Mouse (Mus musculus): ENCODE results near the gene Clp1. TPM values are rescaled to one million over a fixed set of nuclear protein-coding genes. Genes with fewer than 3 reads are reported as not detected.
A peak's percentile ranks its signal among the peaks of the same experiment; 100 is the strongest.

Gene Clp1
- total RNA-seq, 2 experiments from 2014 or later: 6.8 to 8.6 TPM

DNA sequence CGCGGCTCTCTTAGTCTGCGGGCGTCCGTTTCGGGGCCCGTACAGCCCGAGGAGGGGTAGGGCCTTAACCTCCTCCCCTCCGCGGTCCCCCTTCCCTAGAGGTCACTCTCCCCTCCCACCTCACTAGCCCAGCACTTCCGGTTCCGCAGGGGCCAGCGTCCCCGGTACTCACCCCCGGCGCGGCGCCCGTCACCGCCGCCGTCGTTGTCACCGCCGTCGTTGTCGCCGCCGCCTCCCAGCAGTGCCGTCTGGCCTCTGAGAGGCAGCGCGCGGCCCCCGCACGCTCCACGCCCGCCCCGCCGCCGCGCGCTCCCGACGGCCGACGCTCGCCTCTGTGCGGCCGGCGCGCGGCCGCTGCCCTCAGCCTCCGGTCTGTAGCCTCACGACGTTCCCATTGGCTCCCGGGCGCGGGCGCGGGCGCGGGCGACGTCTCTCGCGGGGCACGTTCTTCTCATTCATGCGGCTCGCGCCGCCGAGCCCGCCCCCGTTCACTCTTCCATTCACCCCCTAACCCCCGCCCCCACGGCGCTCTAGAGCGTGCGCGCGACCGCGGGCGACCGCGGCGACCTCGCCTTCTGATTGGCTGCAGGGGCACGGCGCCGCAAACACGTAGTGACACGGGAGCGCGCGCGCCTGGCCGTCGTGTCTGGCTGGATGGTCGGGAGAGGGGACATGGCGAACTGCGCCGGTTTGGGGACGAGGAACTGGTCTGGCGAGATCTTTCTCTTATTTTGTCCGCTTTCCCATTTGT, 12.2 kb downstream of the Clp1 start, which contains the start of gene Zdhhc5:
Zdhhc5 (minus strand) TSS at position 370 of the 751 bp plus-strand sequence.
- peak; percentile 99 for DNase-seq (ENCODE audit: low spot score in 2 of 2)

GRCm38 (mm10) chr2:84714422-84714810, 12.7 kb downstream of the Clp1 start:
- no peak for DNase-seq (ENCODE audit: low spot score in 2 of 2)

DNA sequence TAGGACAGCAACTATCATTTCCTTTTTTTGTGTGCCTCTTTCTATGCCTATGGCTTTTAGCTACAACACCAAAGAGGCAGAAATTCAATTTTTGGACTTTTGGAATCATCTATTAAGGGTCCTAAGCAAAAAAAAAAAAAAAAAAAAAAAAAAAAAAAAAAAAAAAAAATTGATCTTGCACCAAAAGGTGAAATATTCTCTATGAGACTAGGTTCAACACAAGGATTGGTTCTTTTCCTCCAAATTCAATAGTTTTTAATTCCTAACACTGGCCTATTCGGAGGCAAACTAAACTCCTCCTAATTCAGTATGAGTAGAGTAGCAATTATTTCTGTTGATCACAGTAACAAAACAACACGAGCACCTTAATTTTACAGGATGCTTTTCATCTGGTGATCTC, 15.3 kb downstream of the Clp1 start:
- no peak for DNase-seq (ENCODE audit: low spot score in 2 of 2)

- DNase-seq (ENCODE audit: low spot score in 2 of 2): no peak
These were observed 19.6 kb downstream of the Clp1 start for GRCm38 (mm10) chr2:84707523-84707922.

DNA sequence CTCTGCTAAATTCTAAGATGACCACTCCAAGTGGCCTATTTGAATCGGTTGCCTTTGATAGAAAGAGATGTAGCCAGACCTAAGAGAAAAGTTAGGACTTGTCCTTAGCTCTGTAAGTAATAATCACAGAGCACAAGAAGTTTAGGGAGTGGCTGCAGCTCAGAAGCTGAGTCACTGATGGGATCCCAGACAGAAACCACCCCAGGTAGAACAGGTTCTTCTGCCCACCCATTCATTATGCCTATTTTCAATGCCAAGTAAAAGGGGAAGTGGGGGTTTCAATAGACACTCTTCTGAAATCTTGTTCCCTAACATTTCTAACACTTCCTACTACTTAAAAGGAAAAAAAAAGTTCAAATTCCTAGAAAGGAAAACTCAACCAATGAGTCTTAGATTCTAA, 21.9 kb downstream of the Clp1 start:
- DNase-seq (ENCODE audit: low spot score in 2 of 2): no peak

DNA sequence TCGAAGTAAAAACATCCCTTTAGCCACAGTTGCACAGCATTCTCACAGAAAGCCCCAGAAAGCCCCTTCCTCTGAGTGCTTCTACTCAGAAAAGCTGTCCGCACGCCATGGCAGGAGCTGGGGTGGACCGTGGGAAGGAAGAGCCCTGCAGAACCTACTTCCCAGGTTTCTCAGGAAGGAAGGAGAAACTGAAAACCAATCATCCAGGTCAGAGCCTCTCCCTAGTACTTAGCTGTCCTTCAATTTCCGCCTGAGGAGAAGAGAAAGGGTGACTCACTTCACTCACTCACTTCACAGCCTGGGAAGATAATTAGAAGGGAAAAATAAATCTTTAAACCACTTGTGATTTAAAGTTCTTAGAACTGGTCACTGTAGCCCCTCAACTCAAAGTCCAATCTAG, 22.8 kb downstream of the Clp1 start:
- DNase-seq (ENCODE audit: low spot score in 2 of 2): no peak

DNA sequence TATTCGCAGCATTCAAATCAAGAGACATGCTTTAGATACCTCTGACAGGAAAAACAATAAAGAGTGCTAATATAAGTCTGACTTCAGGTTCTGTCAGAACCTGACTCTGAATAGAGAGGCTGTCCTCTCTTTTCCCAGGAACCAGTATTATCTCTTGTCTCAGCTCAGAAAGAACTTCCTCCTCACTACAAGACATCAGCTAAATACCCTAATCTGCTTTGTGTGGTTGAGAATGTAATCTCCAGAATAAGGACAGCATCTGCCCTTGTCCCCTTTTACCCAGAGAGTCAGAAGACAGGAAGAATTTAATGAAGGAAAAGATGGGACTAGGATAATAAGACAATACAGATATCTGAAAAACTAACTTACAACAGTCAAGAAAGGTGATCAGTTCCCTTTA, 23.7 kb downstream of the Clp1 start:
- DNase-seq (ENCODE audit: low spot score in 2 of 2): no peak

DNA sequence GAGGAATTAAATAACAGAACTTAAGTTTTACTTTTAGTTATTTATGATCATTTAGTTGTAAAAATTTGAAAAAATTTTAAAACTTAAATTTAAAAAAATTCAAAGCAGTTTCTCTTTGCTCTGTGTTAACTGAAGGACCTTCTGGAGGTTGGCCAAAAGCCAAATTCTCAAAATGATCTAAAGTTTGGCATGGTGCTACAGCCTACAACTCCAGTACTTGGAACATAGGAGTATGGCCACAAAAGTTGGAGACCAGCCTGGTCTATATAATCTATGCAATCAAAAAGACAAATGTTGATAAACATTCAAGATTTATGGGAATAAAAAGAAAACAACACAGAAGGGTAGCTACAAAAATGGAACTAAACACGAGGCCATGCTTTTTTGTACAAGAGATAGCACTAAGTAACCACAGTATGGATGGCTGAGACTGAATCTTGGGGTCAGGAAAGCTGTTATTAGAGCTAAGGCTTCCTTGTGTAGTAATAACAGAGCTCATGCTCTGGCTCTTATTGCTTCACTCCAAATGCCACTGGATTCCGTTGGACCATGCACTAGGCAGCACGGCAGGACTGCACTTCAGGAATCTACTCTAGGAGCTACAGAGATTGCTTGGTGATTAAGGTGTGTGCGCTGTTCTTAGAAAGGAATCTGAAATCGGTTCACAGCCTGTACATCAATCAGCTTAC, 32.0 kb downstream of the Clp1 start:
- DNase-seq (ENCODE audit: low spot score in 2 of 2): no peak

- no peak for DNase-seq (ENCODE audit: low spot score in 2 of 2)
These were observed 37.1 kb downstream of the Clp1 start for GRCm38 (mm10) chr2:84690050-84690449.

DNA sequence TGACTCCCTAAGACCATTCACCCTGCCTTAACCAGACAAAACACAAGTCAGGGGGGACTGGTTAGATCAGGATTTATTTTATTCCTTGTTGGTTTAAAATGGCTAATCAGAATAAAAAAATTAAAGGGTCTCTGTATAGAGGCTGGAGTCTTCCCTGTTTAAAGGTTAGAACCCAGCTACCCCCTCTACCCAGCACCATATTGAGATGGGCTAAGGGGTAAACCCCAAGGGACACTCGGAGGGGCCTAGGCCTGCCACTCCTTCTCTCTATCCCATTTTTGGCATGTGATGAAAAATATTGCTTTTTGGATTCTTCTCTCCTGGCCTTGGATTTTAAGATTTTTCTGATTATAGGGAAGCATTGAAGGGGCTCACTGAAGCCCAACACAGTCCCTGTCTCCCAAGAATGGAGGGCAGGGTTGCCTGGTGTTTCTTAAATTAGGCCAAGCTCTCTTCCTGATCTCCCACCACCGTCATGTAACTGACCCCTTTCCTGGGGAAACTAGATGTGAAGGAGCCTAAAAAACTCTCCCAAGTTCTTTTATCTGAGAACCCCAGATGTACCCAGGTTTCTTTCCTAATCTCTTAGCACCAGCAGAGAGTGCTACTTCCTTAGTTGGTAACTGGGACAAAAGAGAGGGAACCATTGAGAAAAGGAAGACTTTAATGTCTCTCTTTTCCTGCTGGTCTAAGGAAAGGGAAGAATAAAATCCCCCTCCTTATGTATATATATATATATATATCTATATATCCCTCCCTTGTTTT, 38.9 kb downstream of the Clp1 start:
- no peak for DNase-seq (ENCODE audit: low spot score in 2 of 2)

- no peak for DNase-seq (ENCODE audit: low spot score in 2 of 2)
These were observed 44.5 kb downstream of the Clp1 start for GRCm38 (mm10) chr2:84682605-84683183.

- no peak for DNase-seq (ENCODE audit: low spot score in 2 of 2)
These were observed 48.1 kb downstream of the Clp1 start, which contains the start of gene Tmx2 for GRCm38 (mm10) chr2:84679016-84679415. Gene Tmx2 (minus strand): TSS chr2:84679140.

- peak; percentile 63 to 88 for DNase-seq (ENCODE audit: low spot score in 2 of 2)
These were observed 48.9 kb downstream of the Clp1 start, which contains the start of the genes Gm28635 and Med19 for GRCm38 (mm10) chr2:84677968-84678880. Gene Gm28635 (minus strand): TSS chr2:84678041. Gene Med19 (plus strand): TSS chr2:84678402.

DNA sequence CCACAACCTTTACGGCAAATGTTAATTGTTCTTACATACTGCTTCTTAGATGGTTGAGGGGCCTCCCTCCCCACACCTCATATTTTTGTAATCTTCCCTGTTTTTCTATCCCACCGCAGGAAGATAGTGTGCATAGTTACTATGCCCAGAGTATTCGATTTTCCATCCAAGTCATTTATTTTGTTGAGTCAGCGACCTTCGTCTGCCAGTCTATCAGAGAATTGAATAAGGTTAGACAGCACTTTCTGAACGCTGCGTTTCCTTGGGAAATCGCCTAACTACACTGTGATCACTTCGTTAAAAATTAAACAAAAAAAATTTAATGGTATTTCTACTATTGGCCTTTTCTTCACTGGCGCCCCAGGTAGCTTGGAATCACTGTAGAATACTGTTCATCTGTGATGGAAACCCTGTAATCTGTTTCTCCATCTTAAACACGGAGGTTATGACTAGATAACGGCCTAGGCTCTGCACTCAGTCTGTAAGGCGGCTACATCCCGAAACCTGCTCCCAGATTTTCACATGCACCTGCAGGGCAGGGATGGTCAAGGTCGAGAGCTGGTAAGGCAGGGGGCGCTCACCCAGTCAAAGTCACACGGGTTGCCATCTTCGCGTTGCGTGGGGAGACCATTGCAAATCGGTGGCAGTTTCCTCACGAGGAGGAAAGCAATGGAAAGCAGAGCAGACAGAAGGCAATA, 49.7 kb downstream of the Clp1 start:
- DNase-seq (ENCODE audit: low spot score in 2 of 2): no peak

Small RNA genes lying within 50 kb of the gene (microRNA-seq; reads per million reads assigned to microRNA genes)
- gene Mir130a: 6,205 reads per million, percentile 91 among the genes with 10 or more reads in this experiment

Other genes with a start within 250 kb of the Clp1 start
- gene Ctnnd1, start 76.6 kb downstream of the Clp1 start, total RNA-seq (2021): 10 to 100 TPM; 89.3 to 97.3 TPM
- gene Btbd18, start 68.3 kb downstream of the Clp1 start, total RNA-seq (2021): under 1 TPM in 1 of 2 experiments, not detected in 1; 0.08 TPM
- 10 to 100 TPM; 32.2 to 49.9 TPM for gene Selenoh, start 56.6 kb downstream of the Clp1 start, total RNA-seq (2021)
- gene Gm28635, start 49.3 kb downstream of the Clp1 start, total RNA-seq (2021): under 1 TPM; 0.08 to 0.76 TPM
- 10 to 100 TPM; 17.8 to 19.3 TPM for gene Med19, start 48.9 kb downstream of the Clp1 start, total RNA-seq (2021)
- gene Tmx2, start 48.2 kb downstream of the Clp1 start, total RNA-seq (2021): 10 to 100 TPM; 46.6 to 48.5 TPM
- gene Zdhhc5, start 12.2 kb downstream of the Clp1 start, total RNA-seq (2021): 10 to 100 TPM; 45.1 to 50.9 TPM
- under 1 TPM; 0.74 to 0.78 TPM for gene Ypel4, start 6.7 kb upstream of the Clp1 start, total RNA-seq (2021)
- 1 to 10 TPM; 4.0 to 6.3 TPM for gene Gm19426, start 16.3 kb upstream of the Clp1 start, total RNA-seq (2021)
- gene Serping1, start 48.1 kb upstream of the Clp1 start, total RNA-seq (2021): 10 to 100 TPM; 67.9 to 78.7 TPM
- 10 to 100 TPM; 10.7 to 11.4 TPM for gene Ube2l6, start 71.5 kb upstream of the Clp1 start, total RNA-seq (2021)
- 10 to 100 TPM; 57.0 to 70.9 TPM for gene Smtnl1, start 95.3 kb upstream of the Clp1 start, total RNA-seq (2021)
- gene Timm10, start 99.6 kb upstream of the Clp1 start, total RNA-seq (2021): 10 to 100 TPM; 48.9 to 51.4 TPM
- 1 to 10 TPM; 5.6 to 7.8 TPM for gene Slc43a1, start 111.5 kb upstream of the Clp1 start, total RNA-seq (2021)
- under 1 TPM; 0.37 to 0.80 TPM for gene Rtn4rl2, start 159.4 kb upstream of the Clp1 start, total RNA-seq (2021)
- 10 to 100 TPM; 29.4 to 29.7 TPM for gene Slc43a3, start 209.2 kb upstream of the Clp1 start, total RNA-seq (2021)